Mouse (Mus musculus): ENCODE measurements around the gene Cst8. TPM values are rescaled to one million over a fixed set of nuclear protein-coding genes. Genes with fewer than 3 reads are reported as not detected.

Gene Cst8
- 3.7 TPM for polyA plus RNA-seq (2014; fragmentation: Illumina TruSeq; extraction: RNeasy Lipid Tissue Mini Kit (QIAGEN cat#74804); ENCODE audit: low read depth, low replicate concordance)

DNA sequence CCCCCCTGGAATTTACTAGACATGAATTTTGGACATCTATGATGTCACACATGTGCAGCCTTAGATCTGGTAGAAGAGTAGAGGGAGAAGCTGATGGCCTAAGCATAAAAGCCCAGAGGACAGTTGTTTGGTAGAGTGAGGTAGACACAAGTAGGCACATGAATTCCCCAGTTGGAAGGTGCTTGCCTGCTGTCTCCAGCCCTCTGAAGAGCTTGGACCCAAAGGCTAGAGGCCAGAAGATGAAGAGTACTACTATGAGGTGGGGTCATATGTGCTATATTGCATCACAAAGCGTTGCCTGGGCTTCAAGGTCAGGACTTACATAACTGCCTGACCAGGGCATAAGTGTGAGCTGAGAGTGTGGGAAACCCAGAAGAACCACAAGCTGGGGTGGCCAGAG is at the start of gene Cst8:
TSS of gene Cst8 (plus strand) at position 301 of the 400 bp plus-strand sequence.

DNA sequence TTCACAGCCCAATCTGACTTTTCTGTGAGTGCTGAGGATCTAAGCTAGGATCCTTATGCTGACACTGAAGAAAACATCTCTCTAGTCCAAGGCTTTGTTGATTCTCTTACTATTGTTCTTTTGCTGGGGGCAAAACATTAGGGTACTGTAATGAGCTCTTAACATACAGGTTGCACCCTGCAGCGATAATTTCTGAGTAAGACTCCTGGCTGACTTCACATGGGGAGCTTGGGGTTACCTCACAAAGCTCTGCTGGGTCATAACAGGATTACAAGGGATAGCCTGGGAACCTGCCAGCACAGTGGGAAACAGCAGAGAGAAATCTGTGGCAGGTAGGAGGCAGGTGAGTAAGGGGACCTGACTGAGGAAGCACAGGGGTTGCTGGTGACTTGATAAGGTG is 48.5 kb upstream of the Cst8 start, which contains the start of gene Cstl1:
TSS of gene Cstl1 (plus strand) at position 301 of the 400 bp plus-strand sequence.

DNA sequence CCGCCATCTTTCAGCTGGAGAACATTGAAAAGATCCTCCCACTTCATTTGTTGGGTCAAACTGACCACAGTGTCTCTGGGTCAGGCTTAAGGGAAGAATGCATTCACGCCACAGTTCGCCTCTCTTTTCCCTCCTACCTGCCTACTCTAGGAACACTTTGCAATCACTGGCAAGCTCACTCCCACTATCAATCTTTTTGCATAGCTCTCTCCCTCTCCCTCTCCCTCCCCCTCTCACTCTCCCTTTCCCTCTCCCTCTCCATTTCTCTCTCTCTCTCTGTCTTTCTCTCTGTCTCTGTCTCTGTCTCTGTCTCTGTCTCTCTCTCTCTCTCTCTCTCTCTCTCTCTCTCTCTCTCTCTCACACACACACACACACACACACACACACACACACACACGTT is 27.2 kb upstream of the Cst8 start, which contains the start of gene Cst11:
TSS of gene Cst11 (minus strand) at position 101 of the 400 bp plus-strand sequence.

GRCm38 (mm10) chr2:148781709-148782108 is 16.9 kb upstream of the Cst8 start, which contains the start of gene 8030411F24Rik:
TSS of gene 8030411F24Rik (plus strand) at chr2:148782009.

DNA sequence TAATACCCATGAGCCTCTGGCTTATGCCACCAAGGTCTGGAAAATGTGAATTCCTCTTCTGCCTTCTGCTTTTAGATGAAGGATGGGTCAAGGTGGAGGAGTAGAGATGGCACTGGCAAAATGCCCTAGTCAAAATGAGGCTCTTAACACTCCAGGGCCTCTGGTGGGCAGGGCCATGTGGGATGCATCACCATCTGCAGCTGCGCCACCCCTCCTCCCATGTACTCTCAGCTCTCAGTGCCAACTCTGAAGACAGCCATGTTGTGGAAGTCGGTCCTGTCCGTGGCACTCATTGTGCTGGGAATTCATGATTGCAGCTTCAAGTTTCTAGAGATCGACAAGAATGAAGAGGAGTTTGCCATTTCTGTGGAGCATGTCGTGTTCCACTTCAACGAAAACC is 9.4 kb upstream of the Cst8 start, which contains the start of gene Cst12:
TSS of gene Cst12 (plus strand) at position 220 of the 400 bp plus-strand sequence.

DNA sequence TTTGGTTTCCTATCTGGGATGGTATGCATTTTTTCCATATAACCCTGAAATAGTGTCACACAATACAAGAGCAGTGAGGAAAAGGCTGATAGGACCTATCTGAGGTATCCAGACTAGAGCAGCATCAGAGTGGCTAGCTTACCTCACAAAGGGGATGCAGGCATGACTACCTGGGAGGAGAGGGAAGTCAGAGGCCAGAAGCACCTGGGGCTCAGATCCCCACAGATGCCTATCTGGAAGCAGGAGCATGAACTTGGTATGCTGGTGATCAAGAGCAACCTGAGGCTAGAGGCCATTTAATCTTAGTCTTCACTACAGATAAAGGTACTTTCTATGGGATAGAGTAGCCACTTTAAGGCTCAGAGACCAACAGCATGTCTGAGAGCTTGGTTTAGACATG is 21.3 kb downstream of the Cst8 start, which contains the start of gene Cst13:
TSS of gene Cst13 (plus strand) at position 173 of the 400 bp plus-strand sequence.

DNA sequence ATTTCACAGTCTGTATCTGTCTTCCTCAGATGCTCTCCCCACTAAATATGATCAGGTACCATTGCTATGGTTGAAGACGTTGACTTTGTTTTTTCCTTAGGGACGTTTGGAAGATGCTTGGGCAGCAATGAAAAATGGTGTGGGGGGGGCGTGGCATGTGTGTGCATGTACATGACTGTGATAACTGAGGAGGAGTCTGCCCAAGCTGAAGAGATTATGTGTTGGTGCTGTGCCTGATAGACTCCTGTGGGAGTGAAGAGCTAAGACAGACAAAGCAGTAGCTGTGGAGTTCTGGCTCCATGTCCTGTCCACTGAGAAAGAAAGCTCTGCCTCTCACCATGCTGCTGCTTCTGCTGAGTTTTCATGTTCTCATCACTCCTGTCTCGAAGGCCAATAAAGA is 36.3 kb downstream of the Cst8 start, which contains the start of gene Cst9:
TSS of gene Cst9 (plus strand) at position 236 of the 400 bp plus-strand sequence.

Other genes with a start within 250 kb of the Cst8 start
- gene Nxt1, start 126.2 kb upstream of the Cst8 start, polyA plus RNA-seq (2014; fragmentation: Illumina TruSeq; extraction: RNeasy Lipid Tissue Mini Kit (QIAGEN cat#74804); ENCODE audit: low read depth, low replicate concordance), result 4.1 TPM
- gene Gzf1, start 117.8 kb upstream of the Cst8 start, polyA plus RNA-seq (2014; fragmentation: Illumina TruSeq; extraction: RNeasy Lipid Tissue Mini Kit (QIAGEN cat#74804); ENCODE audit: low read depth, low replicate concordance), result 38.2 TPM
- 3.8 TPM for gene Napb, start 66.3 kb upstream of the Cst8 start, polyA plus RNA-seq (2014; fragmentation: Illumina TruSeq; extraction: RNeasy Lipid Tissue Mini Kit (QIAGEN cat#74804); ENCODE audit: low read depth, low replicate concordance)
- not detected for gene Cstl1, start 48.4 kb upstream of the Cst8 start, polyA plus RNA-seq (2014; fragmentation: Illumina TruSeq; extraction: RNeasy Lipid Tissue Mini Kit (QIAGEN cat#74804); ENCODE audit: low read depth, low replicate concordance)
- gene Cst11, start 27.3 kb upstream of the Cst8 start, polyA plus RNA-seq (2014; fragmentation: Illumina TruSeq; extraction: RNeasy Lipid Tissue Mini Kit (QIAGEN cat#74804); ENCODE audit: low read depth, low replicate concordance), result not detected
- gene 8030411F24Rik, start 16.8 kb upstream of the Cst8 start, polyA plus RNA-seq (2014; fragmentation: Illumina TruSeq; extraction: RNeasy Lipid Tissue Mini Kit (QIAGEN cat#74804); ENCODE audit: low read depth, low replicate concordance), result not detected
- not detected for gene Cst12, start 9.4 kb upstream of the Cst8 start, polyA plus RNA-seq (2014; fragmentation: Illumina TruSeq; extraction: RNeasy Lipid Tissue Mini Kit (QIAGEN cat#74804); ENCODE audit: low read depth, low replicate concordance)
- gene Cst13, start 21.3 kb downstream of the Cst8 start, polyA plus RNA-seq (2014; fragmentation: Illumina TruSeq; extraction: RNeasy Lipid Tissue Mini Kit (QIAGEN cat#74804); ENCODE audit: low read depth, low replicate concordance), result not detected
- gene Cst9, start 36.4 kb downstream of the Cst8 start, polyA plus RNA-seq (2014; fragmentation: Illumina TruSeq; extraction: RNeasy Lipid Tissue Mini Kit (QIAGEN cat#74804); ENCODE audit: low read depth, low replicate concordance), result not detected
- not detected for gene 9230104L09Rik, start 66.3 kb downstream of the Cst8 start, polyA plus RNA-seq (2014; fragmentation: Illumina TruSeq; extraction: RNeasy Lipid Tissue Mini Kit (QIAGEN cat#74804); ENCODE audit: low read depth, low replicate concordance)
- 32.9 TPM for gene Cst3, start 76.9 kb downstream of the Cst8 start, polyA plus RNA-seq (2014; fragmentation: Illumina TruSeq; extraction: RNeasy Lipid Tissue Mini Kit (QIAGEN cat#74804); ENCODE audit: low read depth, low replicate concordance)
- gene Gm1330, start 204.5 kb downstream of the Cst8 start, polyA plus RNA-seq (2014; fragmentation: Illumina TruSeq; extraction: RNeasy Lipid Tissue Mini Kit (QIAGEN cat#74804); ENCODE audit: low read depth, low replicate concordance), result not detected
- not detected for gene Gm10750, start 218.5 kb downstream of the Cst8 start, polyA plus RNA-seq (2014; fragmentation: Illumina TruSeq; extraction: RNeasy Lipid Tissue Mini Kit (QIAGEN cat#74804); ENCODE audit: low read depth, low replicate concordance)